8 mouse cellular contexts compared by ENCODE assay signal in genomic region chr7:125550881-125551381, GRCm38 (mm10). TPM values are rescaled to one million over a fixed set of nuclear protein-coding genes. Genes with fewer than 3 reads are reported as not detected.
DNase-seq lines count a peak whose midpoint lies in the region; ATAC-seq and TF ChIP-seq lines count a peak whose summit lies in the region.

No protein-coding gene starts in this region.

- H3K9ac ChIP-seq in liver, postnatal 0 days (replicated peaks), result peak overlapping the region; percentile 92; the same call in 1 of the 2 replicates

- 42% methylated on average over 6 of the region's 6 CpGs for WGBS in liver, postnatal 0 days (ENCODE audit: insufficient replicate concordance)

- H3K27ac ChIP-seq in liver, postnatal 0 days (ENCODE audit: low read depth), result peak overlapping the region; percentile 95

- peaks cover 54% of the 10 kb centered on the region for H3K4me1 ChIP-seq in liver, postnatal 0 days (ENCODE audit: insufficient read depth)

- no peaks in the 10 kb centered on the region for H3K9me3 ChIP-seq in liver, postnatal 0 days (ENCODE audit: low read length)

- H3K27me3 ChIP-seq in liver, postnatal 0 days (ENCODE audit: insufficient read depth, low read length), result no peaks in the 10 kb centered on the region

- peak; percentile 55 for DNase-seq in gastrocnemius, adult 18-20 months (ENCODE audit: low spot score)
- no peak for DNase-seq in gastrocnemius, postnatal 10 days
- peak; percentile 47 for DNase-seq in urinary bladder, postnatal 14 days (ENCODE audit: low spot score)
- DNase-seq in urinary bladder, postnatal 4 days (ENCODE audit: low spot score in 2 of 2), result no peak
- peak; percentile 52 for DNase-seq in liver, postnatal 0 days
- DNase-seq in left cerebral cortex, postnatal 10 days (ENCODE audit: extremely low spot score in 1 of 2, low spot score in 2 of 2), result no peak
- DNase-seq in ovary, postnatal 14 days (ENCODE audit: low spot score), result no peak
- DNase-seq in right cerebral cortex, postnatal 14 days, result no peak

- ATAC-seq in liver, postnatal 0 days, result peak; percentile 18; the same call in 1 of the 2 replicates

- no peak overlapping the region for H3K4me3 ChIP-seq in liver, postnatal 0 days (ENCODE audit: low read depth, low read length)

- peak overlapping the region; percentile 91 for H3K4me2 ChIP-seq in liver, postnatal 0 days (ENCODE audit: low read depth, low read length)

- no peaks in the 10 kb centered on the region for H3K36me3 ChIP-seq in liver, postnatal 0 days (replicated peaks; ENCODE audit: insufficient read depth, low read length)

- TF ChIP-seq CTCF in liver, postnatal 0 days (IDR thresholded peaks at IDR 0.05; ENCODE audit: low read depth), result no peak

- no peak for TF ChIP-seq EP300 in liver, postnatal 0 days (IDR thresholded peaks at IDR 0.05; ENCODE audit: low read depth)

- intact Hi-C loops in left cerebral cortex, postnatal 10 days (cut with DNase I), result loop anchor here (5.0 kb wide), 1 partner anchor 59 kb away; the partner anchor contains the start of gene Nsmce1

RNA-seq across cellular contexts. Expression of gene Il4ra, which starts 1.0 kb away (rescaled TPM):
- 1 to 10 TPM; 4.7 to 5.2 TPM for total RNA-seq in gastrocnemius, adult 18-20 months (2021)
- total RNA-seq in gastrocnemius, postnatal 10 days (2021), result 10 to 100 TPM in 1 of 2 experiments, 1 to 10 TPM in 1; 9.4 to 11.8 TPM
- polyA plus RNA-seq in liver, postnatal 0 days (2015; fragmentation: Nextera tagmentation; extraction: Ambion mirVana), result 8.7 and 9.5 TPM in 2 replicates
- total RNA-seq in left cerebral cortex, postnatal 10 days (2021), result 1 to 10 TPM; 5.9 TPM

RNA-seq across cellular contexts. Expression of gene Il21r, which starts 52.3 kb away (rescaled TPM):
- total RNA-seq in gastrocnemius, adult 18-20 months (2021), result under 1 TPM in 1 of 2 experiments, not detected in 1; 0.09 TPM
- total RNA-seq in gastrocnemius, postnatal 10 days (2021), result under 1 TPM; 0.42 to 0.70 TPM
- 0.70 TPM in 2 replicates for polyA plus RNA-seq in liver, postnatal 0 days (2015; fragmentation: Nextera tagmentation; extraction: Ambion mirVana)
- total RNA-seq in left cerebral cortex, postnatal 10 days (2021), result 1 to 10 TPM in 1 of 2 experiments, under 1 TPM in 1; 0.90 to 1.0 TPM

RNA-seq across cellular contexts. Expression of gene Nsmce1, which starts 59.5 kb away (rescaled TPM):
- total RNA-seq in gastrocnemius, adult 18-20 months (2021), result 10 to 100 TPM; 10.8 to 11.1 TPM
- 10 to 100 TPM; 19.4 to 20.3 TPM for total RNA-seq in gastrocnemius, postnatal 10 days (2021)
- polyA plus RNA-seq in liver, postnatal 0 days (2015; fragmentation: Nextera tagmentation; extraction: Ambion mirVana), result 47.6 and 49.2 TPM in 2 replicates
- 10 to 100 TPM; 21.4 to 23.3 TPM for total RNA-seq in left cerebral cortex, postnatal 10 days (2021)

Comparison
In these comparisons a context has a peak if more than half of its experiments do, and no peak if none do; other contexts are left out.
1. DNase-seq: peak in gastrocnemius, adult 18-20 months (single experiment), urinary bladder, postnatal 14 days (single experiment) and liver, postnatal 0 days (single experiment); none in gastrocnemius, postnatal 10 days (single experiment), urinary bladder, postnatal 4 days (0 of 2), left cerebral cortex, postnatal 10 days (0 of 2), ovary, postnatal 14 days (single experiment) and right cerebral cortex, postnatal 14 days (single experiment).